Mouse (Mus musculus): Measurements from ENCODE around the gene Ell3. TPM values are rescaled to one million over a fixed set of nuclear protein-coding genes. Genes with fewer than 3 reads are reported as not detected.

Ell3 gene
- total RNA-seq (2023) = 7.6 TPM

DNA sequence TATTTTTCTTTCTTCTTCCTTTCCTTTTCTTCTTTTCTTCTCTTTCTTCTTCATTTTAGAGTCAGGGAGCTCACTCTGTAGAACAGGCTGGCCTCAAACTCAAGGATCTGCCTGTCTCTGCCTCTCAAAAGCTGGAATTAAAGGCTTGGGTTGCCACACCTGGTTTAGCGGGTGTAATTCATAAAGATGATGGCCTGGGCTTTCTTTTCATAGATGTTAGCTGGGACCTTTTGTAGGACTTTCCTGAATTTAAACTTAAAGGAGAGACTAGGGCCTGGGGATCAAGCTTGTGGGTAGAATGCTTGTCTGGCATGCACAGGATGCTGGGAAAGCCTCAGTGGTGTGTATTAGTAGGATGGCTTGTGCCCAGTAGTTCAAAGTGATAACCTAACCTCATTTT is at the start of gene Ell3:
Gene Ell3, minus strand, starts transcription at position 101 of the 400 bp plus-strand sequence.

DNA sequence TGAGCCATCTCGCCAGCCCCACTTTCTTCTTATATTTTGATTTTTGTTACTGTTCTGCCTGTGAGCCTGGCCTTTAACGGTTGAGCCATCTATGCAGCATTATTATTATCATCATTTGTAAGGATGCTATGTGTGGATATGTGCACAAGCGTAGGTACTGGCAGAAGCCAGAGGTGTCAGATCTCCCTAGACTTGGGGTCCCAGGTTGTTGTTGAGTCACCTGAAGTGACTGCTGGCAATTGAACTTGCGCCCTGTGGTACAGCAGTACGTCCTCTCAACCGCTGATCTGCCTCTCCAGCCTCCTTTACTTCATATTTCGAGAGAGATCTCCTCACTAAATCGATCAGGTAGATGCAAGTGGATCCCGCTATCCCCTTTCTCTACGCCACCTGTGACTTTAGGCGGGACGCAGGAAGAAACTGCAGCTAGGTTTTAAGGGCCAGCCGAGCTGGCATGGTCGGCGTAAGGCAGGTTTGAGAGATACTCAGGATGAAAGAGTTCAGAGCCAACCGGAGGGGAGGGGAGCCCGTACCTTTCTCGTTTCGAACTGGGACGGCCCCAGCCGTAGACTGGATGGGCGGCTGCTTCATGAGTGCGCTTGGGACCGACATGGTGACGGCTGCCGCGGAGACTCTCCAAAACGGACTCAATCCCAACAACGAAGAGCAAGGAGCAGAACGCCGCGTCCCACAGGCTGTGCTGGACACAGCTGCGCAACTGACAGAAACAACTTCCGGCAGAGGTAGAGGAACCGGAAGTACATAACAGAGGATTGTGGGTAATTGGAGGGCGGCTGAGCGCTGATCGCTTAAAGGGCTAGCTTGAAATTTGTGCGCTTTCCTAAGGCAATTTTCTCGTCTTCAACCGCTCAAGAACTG is 29.5 kb upstream of the Ell3 start, which contains the start of gene Mfap1b:
Gene Mfap1b, minus strand, starts transcription at position 767 of the 879 bp plus-strand sequence.

DNA sequence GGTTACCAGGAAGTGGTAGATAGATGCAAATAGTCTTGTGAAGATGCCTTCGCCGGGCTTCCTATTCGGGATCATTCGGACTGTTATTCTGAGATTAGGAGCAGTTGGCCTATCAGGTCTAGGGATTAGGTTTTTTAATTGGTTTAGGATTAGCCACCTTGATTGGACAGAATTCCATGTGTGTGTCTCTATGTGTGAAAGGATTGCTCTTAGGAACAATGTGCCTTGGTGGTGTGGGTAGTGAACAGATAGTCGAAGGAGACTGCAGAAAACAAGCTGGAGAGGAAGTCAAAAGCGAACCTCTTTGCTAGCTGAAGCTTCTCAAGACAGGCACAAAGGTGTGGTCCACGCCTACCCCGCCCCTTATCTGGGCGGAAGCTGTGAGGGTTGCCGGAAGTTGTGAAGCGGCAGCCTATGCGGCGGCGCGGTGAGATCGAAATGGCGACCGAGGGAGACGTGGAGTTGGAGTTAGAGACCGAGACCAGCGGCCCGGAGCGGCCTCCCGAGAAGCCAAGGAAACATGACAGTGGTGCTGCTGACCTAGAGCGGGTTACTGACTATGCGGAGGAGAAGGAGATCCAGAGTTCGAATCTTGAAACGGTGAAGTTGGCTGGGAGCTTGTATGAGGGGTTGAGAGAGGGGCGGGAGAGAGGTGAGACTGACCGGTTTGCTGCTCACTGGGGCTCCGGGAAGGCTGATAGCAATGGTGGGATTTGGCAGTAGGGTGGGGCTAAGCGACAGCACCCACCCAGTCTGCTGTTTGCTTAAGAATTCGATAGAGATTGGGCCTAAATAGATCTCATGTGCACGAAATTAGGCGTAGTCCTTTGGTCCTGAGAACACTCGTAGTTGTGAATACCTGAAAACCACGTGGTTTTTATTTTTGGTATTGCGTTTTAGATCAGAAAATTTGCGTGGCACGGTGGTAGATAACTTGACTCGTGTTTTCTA is 12.9 kb upstream of the Ell3 start, which contains the start of gene Serinc4:
Gene Serinc4, minus strand, starts transcription at position 90 of the 951 bp plus-strand sequence.

DNA sequence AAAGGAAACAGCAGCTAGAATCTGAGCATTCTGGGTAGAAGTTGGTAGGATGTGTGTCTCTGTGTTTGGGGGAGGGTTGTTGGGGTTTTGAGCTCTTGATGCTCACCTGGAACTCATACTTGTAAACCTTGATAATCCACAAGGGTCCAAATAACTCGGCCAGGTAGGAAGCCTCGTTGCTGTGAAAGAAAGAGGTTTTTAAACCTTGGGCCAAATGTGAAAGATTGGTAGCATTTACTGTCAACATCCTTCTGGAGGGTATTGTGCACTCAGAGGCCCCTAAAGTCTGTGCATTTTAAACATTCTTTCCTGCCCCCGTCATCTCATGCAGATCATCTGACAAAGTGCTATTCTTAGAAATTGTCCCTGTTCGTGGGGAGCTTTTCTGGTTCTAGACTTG is 8.9 kb upstream of the Ell3 start, which contains the start of gene Hypk:
Gene Hypk, plus strand, starts transcription at position 301 of the 400 bp plus-strand sequence.

DNA sequence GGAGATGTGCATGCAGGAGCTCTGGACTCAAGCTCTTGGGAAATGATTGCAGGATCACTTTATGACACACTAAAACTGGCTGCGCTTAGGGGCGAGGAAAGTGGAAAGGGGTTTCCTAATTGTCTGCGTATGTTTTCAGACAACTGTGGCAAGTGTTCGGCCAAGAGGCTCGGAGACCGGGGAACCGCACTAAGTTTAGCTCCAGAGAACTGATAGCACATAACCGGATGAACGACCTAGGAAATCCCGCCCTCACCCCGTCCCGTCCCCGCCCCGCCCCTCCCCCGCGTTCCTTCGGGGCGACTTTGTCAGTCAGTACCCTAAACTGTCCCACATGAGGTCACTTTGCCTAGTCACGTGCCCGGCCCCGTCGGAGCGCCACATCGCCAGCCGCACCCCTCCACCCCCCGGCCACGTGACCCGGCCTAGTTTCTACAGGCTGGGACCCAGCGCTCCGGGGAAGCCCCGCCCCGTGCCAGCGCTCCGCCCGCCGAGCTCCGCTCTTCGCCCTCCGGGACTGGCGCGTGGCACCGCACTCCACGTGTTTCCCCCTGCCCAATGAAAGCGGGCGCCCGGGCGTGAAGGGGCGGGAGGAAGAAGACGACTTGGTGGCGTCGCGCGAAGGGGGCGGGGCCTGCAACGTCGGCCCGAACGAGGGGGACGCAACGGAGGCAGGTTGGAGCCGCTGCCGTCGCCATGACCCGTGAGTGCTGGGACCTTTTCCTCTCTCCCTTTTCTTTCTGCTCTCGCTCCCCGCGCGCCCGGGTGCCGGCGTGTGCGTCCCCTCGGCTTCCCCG is 4.9 kb upstream of the Ell3 start, which contains the start of gene Serf2:
Gene Serf2, plus strand, starts transcription at position 457 of the 797 bp plus-strand sequence.

DNA sequence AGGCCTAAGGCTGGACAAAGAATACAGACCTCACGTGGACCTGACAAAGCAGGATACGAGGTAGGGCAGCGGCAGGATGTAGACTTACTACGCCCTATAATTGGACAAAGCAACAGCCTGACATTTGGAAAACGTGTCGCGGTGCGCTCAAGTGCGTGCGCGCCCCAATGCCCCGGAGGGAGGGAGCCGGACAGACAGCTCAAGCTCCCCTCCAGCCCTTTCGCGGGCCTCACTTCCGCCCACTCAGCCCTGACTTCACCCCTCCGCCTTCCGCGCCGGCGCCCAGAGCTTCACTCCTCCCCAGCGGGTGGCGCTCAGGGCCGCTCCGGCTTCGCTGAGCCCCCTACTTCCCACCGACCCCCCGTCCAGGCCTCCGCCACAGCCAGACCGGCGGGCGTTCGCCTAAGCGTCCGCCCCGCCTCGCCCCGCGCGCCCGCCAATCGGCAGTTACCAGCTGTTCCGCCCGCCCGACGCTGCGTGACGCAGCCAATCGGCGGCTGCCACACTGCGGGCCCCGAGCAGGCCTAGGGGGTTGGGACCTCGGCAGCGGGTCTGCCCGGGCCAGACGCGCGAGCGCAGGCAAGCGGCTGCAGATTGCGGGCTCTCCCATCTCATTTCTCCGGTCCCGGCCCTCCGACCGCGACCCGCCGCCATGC is 30.6 kb downstream of the Ell3 start, which contains the start of the genes Pdia3 and Catsper2:
Gene Pdia3, plus strand, starts transcription at position 389 of the 656 bp plus-strand sequence.
Gene Catsper2, minus strand, starts transcription at position 406 of the 656 bp plus-strand sequence.

Other genes starting within 250 kb of the Ell3 start
- gene Trp53bp1, start 172.9 kb downstream of the Ell3 start, total RNA-seq (2023) = 70.9 TPM
- 0.55 TPM for gene Map1a, start 154.7 kb downstream of the Ell3 start, total RNA-seq (2023)
- 18.4 TPM for gene Ppip5k1, start 88.9 kb downstream of the Ell3 start, total RNA-seq (2023)
- not detected for gene Ckmt1, start 86.6 kb downstream of the Ell3 start, total RNA-seq (2023)
- 1.0 TPM for gene Strc, start 57.1 kb downstream of the Ell3 start, total RNA-seq (2023)
- gene Pdia3, start 30.5 kb downstream of the Ell3 start, total RNA-seq (2023) = 123 TPM
- gene Catsper2, start 30.5 kb downstream of the Ell3 start, total RNA-seq (2023) = 2.4 TPM
- 263 TPM for gene Serf2, start 4.9 kb upstream of the Ell3 start, total RNA-seq (2023)
- 33.6 TPM for gene Hypk, start 9.0 kb upstream of the Ell3 start, total RNA-seq (2023)
- gene Serinc4, start 12.5 kb upstream of the Ell3 start, total RNA-seq (2023) = 0.37 TPM
- gene Mfap1b, start 29.8 kb upstream of the Ell3 start, total RNA-seq (2023) = 43.2 TPM
- 49.8 TPM for gene Mfap1a, start 62.4 kb upstream of the Ell3 start, total RNA-seq (2023)
- 17.5 TPM for gene Wdr76, start 62.4 kb upstream of the Ell3 start, total RNA-seq (2023)

Measured in CD8-positive naive resting alpha-beta T cell, adult 57 days (primary cell).